Mouse (Mus musculus) urinary bladder, adult 2 months (tissue): ENCODE results near the gene Rrp9. TPM values are rescaled to one million over a fixed set of nuclear protein-coding genes. Genes with fewer than 3 reads are reported as not detected.

Source experiments
- DNase-seq: peaks from one replicate; pipeline ENCODE4 v3.0.0; 2022; ENCODE audit warnings: low spot score
- polyA plus RNA-seq: library from polyadenylated mRNA; depleted of rRNA; stranded (reverse); fragments of >200 nt; gene quantifications from 2 replicates; pipeline ENCODE4 v1.2.3, GENCODE M21; 2012; rRNA removed

Rrp9 gene
- polyA plus RNA-seq: 30.6 and 31.0 TPM in 2 replicates

- DNase-seq: no peak
Observed at GRCm38 (mm10) chr9:106475663-106476001, at the start of gene Rrp9. Rrp9 (plus strand) TSS chr9:106475963.

GRCm38 (mm10) chr9:106428719-106429220, 47.0 kb upstream of the Rrp9 start:
- no peak for DNase-seq

GRCm38 (mm10) chr9:106429221-106430014, 46.3 kb upstream of the Rrp9 start, which contains the start of gene Rpl29:
Rpl29 (plus strand) TSS chr9:106429454.
- DNase-seq: peak; percentile 85

- DNase-seq: no peak
Observed at GRCm38 (mm10) chr9:106430015-106430264, 45.8 kb upstream of the Rrp9 start.

- DNase-seq: no peak
Observed at GRCm38 (mm10) chr9:106433389-106433788, 42.4 kb upstream of the Rrp9 start.

GRCm38 (mm10) chr9:106436566-106436965, 39.2 kb upstream of the Rrp9 start:
- DNase-seq: no peak

- DNase-seq: no peak
Observed at GRCm38 (mm10) chr9:106442680-106443079, 33.1 kb upstream of the Rrp9 start.

- no peak for DNase-seq
Observed at GRCm38 (mm10) chr9:106444836-106445235, 30.9 kb upstream of the Rrp9 start.

GRCm38 (mm10) chr9:106447348-106447747, 28.4 kb upstream of the Rrp9 start, which contains the start of the genes Abhd14b and Abhd14a:
Abhd14b (plus strand) TSS chr9:106447459.
Abhd14a (minus strand) TSS chr9:106447678.
- peak; percentile 85 for DNase-seq

- DNase-seq: no peak
Observed at GRCm38 (mm10) chr9:106447951-106448350, 27.8 kb upstream of the Rrp9 start.

GRCm38 (mm10) chr9:106448498-106449031, 27.2 kb upstream of the Rrp9 start:
- peak; percentile 63 for DNase-seq

- no peak for DNase-seq
Observed at GRCm38 (mm10) chr9:106449947-106450346, 25.8 kb upstream of the Rrp9 start.

GRCm38 (mm10) chr9:106450661-106451060, 25.1 kb upstream of the Rrp9 start:
- DNase-seq: no peak

- DNase-seq: no peak
Observed at GRCm38 (mm10) chr9:106451298-106451697, 24.5 kb upstream of the Rrp9 start.

GRCm38 (mm10) chr9:106451899-106452298, 23.9 kb upstream of the Rrp9 start:
- DNase-seq: no peak

- DNase-seq: no peak
Observed at GRCm38 (mm10) chr9:106452351-106452750, 23.4 kb upstream of the Rrp9 start.

- no peak for DNase-seq
Observed at GRCm38 (mm10) chr9:106452821-106453220, 22.9 kb upstream of the Rrp9 start.

GRCm38 (mm10) chr9:106453271-106454070, 22.3 kb upstream of the Rrp9 start, which contains the start of gene Pcbp4:
Pcbp4 (plus strand) TSS chr9:106453291.
- no peak for DNase-seq

- DNase-seq: no peak
Observed at GRCm38 (mm10) chr9:106454071-106454761, 21.5 kb upstream of the Rrp9 start.

GRCm38 (mm10) chr9:106454888-106455681, 20.7 kb upstream of the Rrp9 start:
- DNase-seq: no peak
